Mouse (Mus musculus): Measurements from ENCODE around the gene Zfyve9.

The Zfyve9 gene

GRCm38 (mm10) chr4:108608651-108609050, 171.9 kb downstream of the Zfyve9 start:
- no peak for DNase-seq

GRCm38 (mm10) chr4:108601870-108602269, 178.7 kb downstream of the Zfyve9 start:
- no peak for DNase-seq

- DNase-seq = no peak
Observed at GRCm38 (mm10) chr4:108598306-108598705, 182.3 kb downstream of the Zfyve9 start.

- no peak for DNase-seq
Observed at GRCm38 (mm10) chr4:108595785-108596184, 184.8 kb downstream of the Zfyve9 start.

DNA sequence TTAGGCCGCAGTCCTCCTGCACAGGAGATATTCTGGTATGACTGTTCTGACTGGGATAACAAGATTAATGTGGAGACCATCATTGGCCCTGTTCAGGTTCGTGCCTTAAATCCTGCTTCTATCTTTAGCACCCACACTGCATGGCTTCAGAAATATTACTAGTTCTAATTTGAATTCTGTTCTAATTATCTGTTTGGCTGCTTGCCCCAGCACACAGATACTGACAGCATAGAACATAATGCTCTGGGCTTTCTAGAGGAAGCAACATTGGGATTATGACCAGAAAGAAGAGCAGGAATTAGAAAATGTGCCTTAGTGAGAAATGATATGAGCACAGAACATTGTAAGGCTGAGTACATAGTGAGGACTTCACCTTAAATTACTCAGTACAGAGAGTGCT, 187.2 kb downstream of the Zfyve9 start:
- DNase-seq = no peak

Measured in right cerebral cortex, adult 18-20 months (tissue).